Mouse (Mus musculus) myocyte (in vitro differentiated cells): ENCODE results near the gene Wdfy4. TPM values are rescaled to one million over a fixed set of nuclear protein-coding genes. Genes with fewer than 3 reads are reported as not detected.

Experiments
- H3K27me3 ChIP-seq: one replicate; pipeline ENCODE4 v1.6.1; 2011; ENCODE audit not compliant: control insufficient read depth, insufficient read depth, insufficient read length
- H3K36me3 ChIP-seq: one replicate; pipeline ENCODE4 v1.6.1; 2011; ENCODE audit not compliant: control insufficient read depth, insufficient read depth
- H3K4me2 ChIP-seq: one replicate; pipeline ENCODE4 v1.6.1; 2011; ENCODE audit warnings: low read depth, control low read depth
- H3K4me3 ChIP-seq: one replicate; pipeline ENCODE4 v1.5.1; 2011; ENCODE audit warnings: mild to moderate bottlenecking, control low read depth, moderate library complexity
- H3K79me2 ChIP-seq: one replicate; pipeline ENCODE4 v1.6.1; 2011; ENCODE audit not compliant: control insufficient read depth, insufficient read depth
- H3ac ChIP-seq: one replicate; pipeline ENCODE4 v1.6.1; 2011; ENCODE audit not compliant: control insufficient read depth, insufficient read length
- CEBPB ChIP-seq: IDR thresholded peaks from 2 replicates; pipeline ENCODE4 v1.6.1; 2011; ENCODE audit warnings: mild to moderate bottlenecking, moderate library complexity; ENCODE audit not compliant: poor library complexity, insufficient read depth, severe bottlenecking
- E2F4 ChIP-seq: IDR thresholded peaks from one replicate; pipeline ENCODE4 v1.6.1; 2011; ENCODE audit warnings: mild to moderate bottlenecking, control low read depth, moderate library complexity; ENCODE audit not compliant: insufficient read depth
- MAX ChIP-seq: IDR thresholded peaks from one replicate; pipeline ENCODE4 v1.6.1; 2011; ENCODE audit warnings: low read depth, mild to moderate bottlenecking, control low read depth
- MYOD1 ChIP-seq, 3 experiments: IDR thresholded peaks; one replicate each; pipeline ENCODE4 v1.6.1; 2011; ENCODE audit warnings: control low read depth in 2 of 3, low read depth in 2 of 3, mild to moderate bottlenecking in 2 of 3, moderate library complexity in 1 of 3; ENCODE audit not compliant: insufficient read length in 2 of 3, control insufficient read depth in 1 of 3
- MYOG ChIP-seq, 3 experiments: IDR thresholded peaks; one replicate each; pipeline ENCODE4 v1.6.1; 2011; ENCODE audit warnings: control low read depth in 2 of 3, low read depth in 2 of 3, mild to moderate bottlenecking in 2 of 3; ENCODE audit not compliant: insufficient read length in 2 of 3, control insufficient read depth in 1 of 3, insufficient read depth in 1 of 3
- POLR2A ChIP-seq: IDR thresholded peaks from one replicate; pipeline ENCODE4 v1.6.1; 2011; ENCODE audit warnings: low read depth, mild to moderate bottlenecking, control low read depth, moderate library complexity; ENCODE audit not compliant: insufficient read length
- POLR2AphosphoS2 ChIP-seq: IDR thresholded peaks from one replicate; pipeline ENCODE4 v1.6.1; 2011; ENCODE audit warnings: low read depth, control low read depth; ENCODE audit not compliant: insufficient read length
- REST ChIP-seq: IDR thresholded peaks from one replicate; pipeline ENCODE4 v1.6.1; 2011; ENCODE audit warnings: mild to moderate bottlenecking, control low read depth, moderate library complexity; ENCODE audit not compliant: insufficient read depth, insufficient read length
- SRF ChIP-seq: IDR thresholded peaks from one replicate; pipeline ENCODE4 v1.6.1; 2011; ENCODE audit warnings: low read depth; ENCODE audit not compliant: control insufficient read depth, insufficient read length
- TCF12 ChIP-seq: IDR thresholded peaks from one replicate; pipeline ENCODE4 v1.6.1; 2011; ENCODE audit warnings: mild to moderate bottlenecking, control low read depth; ENCODE audit not compliant: poor library complexity, insufficient read depth, severe bottlenecking
- TCF3 ChIP-seq: IDR thresholded peaks from one replicate; pipeline ENCODE4 v1.6.1; 2011; ENCODE audit warnings: low read depth, control low read depth; ENCODE audit not compliant: insufficient read length
- USF1 ChIP-seq: IDR thresholded peaks from one replicate; pipeline ENCODE4 v1.6.1; 2011; ENCODE audit warnings: low read depth, mild to moderate bottlenecking, control low read depth, moderate library complexity
- polyA plus RNA-seq: library from polyadenylated mRNA; unstranded; fragments of >200 nt; fragmentation: generic; extraction: Trizol; gene quantifications from one replicate; pipeline ENCODE4 v1.2.1, GENCODE M21; 2012; ENCODE audit warnings: missing spikeins

Wdfy4 gene
- polyA plus RNA-seq, 1 experiment = 0.04 TPM

GRCm38 (mm10) chr14:33096462-33096861 is 88.8 kb downstream of the Wdfy4 start:
- Histone ChIP-seq H3K4me3 (no peak overlapping the region), H3K36me3 (no peaks in the 10 kb centered on the region), H3ac (no peak overlapping the region), H3K79me2 (no peaks in the 10 kb centered on the region), H3K27me3 (peaks cover 42% of the 10 kb centered on the region), H3K4me2 (no peak overlapping the region)
- TF ChIP-seq E2F4 (no peak), REST (no peak), MYOG (IDR thresholded peaks at IDR 0.05; ENCODE audit: control insufficient read depth in 1 of 3, insufficient read depth in 1 of 3, insufficient read length in 2 of 3, low read depth in 2 of 3) (no peak), TCF12 (no peak), SRF (no peak), TCF3 (no peak), USF1 (no peak), CEBPB (no peak), POLR2AphosphoS2 (no peak), MYOD1 (IDR thresholded peaks at IDR 0.05; ENCODE audit: control insufficient read depth in 1 of 3, insufficient read length in 2 of 3, low read depth in 2 of 3) (no peak), POLR2A (no peak)

- TF ChIP-seq MYOD1 (IDR thresholded peaks at IDR 0.05; ENCODE audit: control insufficient read depth in 1 of 3, insufficient read length in 2 of 3, low read depth in 2 of 3) (no peak), E2F4 (no peak), MYOG (IDR thresholded peaks at IDR 0.05; ENCODE audit: control insufficient read depth in 1 of 3, insufficient read depth in 1 of 3, insufficient read length in 2 of 3, low read depth in 2 of 3) (no peak), USF1 (no peak), MAX (no peak), POLR2A (no peak), REST (no peak), TCF3 (no peak), POLR2AphosphoS2 (no peak), CEBPB (no peak), TCF12 (no peak), SRF (no peak)
- Histone ChIP-seq H3K36me3 (no peaks in the 10 kb centered on the region), H3K4me3 (no peak overlapping the region), H3K4me2 (no peak overlapping the region), H3ac (no peak overlapping the region), H3K27me3 (peaks cover 57% of the 10 kb centered on the region), H3K79me2 (no peaks in the 10 kb centered on the region)
Measured at GRCm38 (mm10) chr14:33083326-33083725, 102.0 kb downstream of the Wdfy4 start.

DNA sequence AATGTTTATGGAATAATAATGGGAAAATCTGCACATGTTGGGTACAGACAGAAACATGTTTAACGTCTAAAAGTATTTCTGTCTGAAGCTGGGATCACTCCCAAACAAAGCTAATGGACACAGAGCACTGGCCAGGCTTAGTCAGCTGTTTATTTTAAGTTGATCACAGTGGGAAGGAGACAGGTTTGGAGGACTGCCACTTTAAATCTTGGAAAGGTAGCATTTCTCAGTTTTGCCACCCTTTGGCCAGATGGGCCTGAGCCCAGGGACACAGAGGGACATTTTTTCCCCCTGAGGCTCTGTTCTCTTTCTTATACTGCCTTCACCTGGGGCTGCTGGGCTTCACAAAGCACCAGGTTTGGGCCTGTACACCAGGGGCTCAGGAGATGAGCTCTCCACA is 103.0 kb downstream of the Wdfy4 start:
- TF ChIP-seq REST (no peak), MYOD1 (IDR thresholded peaks at IDR 0.05; ENCODE audit: control insufficient read depth in 1 of 3, insufficient read length in 2 of 3, low read depth in 2 of 3) (no peak), POLR2A (no peak), SRF (no peak), MYOG (IDR thresholded peaks at IDR 0.05; ENCODE audit: control insufficient read depth in 1 of 3, insufficient read depth in 1 of 3, insufficient read length in 2 of 3, low read depth in 2 of 3) (no peak), USF1 (no peak), MAX (no peak)
- Histone ChIP-seq H3K36me3 (no peaks in the 10 kb centered on the region), H3K4me2 (no peak overlapping the region), H3ac (no peak overlapping the region), H3K4me3 (no peak overlapping the region), H3K27me3 (peaks cover 53% of the 10 kb centered on the region), H3K79me2 (no peaks in the 10 kb centered on the region)

- peaks cover 51% of the 10 kb centered on the region for H3K27me3 ChIP-seq
- TF ChIP-seq POLR2AphosphoS2 = no peak
- TF ChIP-seq MYOG (IDR thresholded peaks at IDR 0.05; ENCODE audit: control insufficient read depth in 1 of 3, insufficient read depth in 1 of 3, insufficient read length in 2 of 3, low read depth in 2 of 3) = no peak
- no peak for TF ChIP-seq POLR2A
- TF ChIP-seq REST = no peak
- no peak for TF ChIP-seq MAX
- H3K4me3 ChIP-seq = no peak overlapping the region
- no peak overlapping the region for H3K4me2 ChIP-seq
- H3K79me2 ChIP-seq = no peaks in the 10 kb centered on the region
- no peaks in the 10 kb centered on the region for H3K36me3 ChIP-seq
- no peak overlapping the region for H3ac ChIP-seq
Measured at GRCm38 (mm10) chr14:33081370-33081860, 103.9 kb downstream of the Wdfy4 start.

GRCm38 (mm10) chr14:33078596-33078995 is 106.7 kb downstream of the Wdfy4 start:
- H3K36me3 ChIP-seq = no peaks in the 10 kb centered on the region
- H3K4me2 ChIP-seq = no peak overlapping the region
- H3K79me2 ChIP-seq = no peaks in the 10 kb centered on the region
- H3ac ChIP-seq = no peak overlapping the region
- TF ChIP-seq SRF (no peak), POLR2A (no peak), MYOG (IDR thresholded peaks at IDR 0.05; ENCODE audit: control insufficient read depth in 1 of 3, insufficient read depth in 1 of 3, insufficient read length in 2 of 3, low read depth in 2 of 3) (no peak), MYOD1 (IDR thresholded peaks at IDR 0.05; ENCODE audit: control insufficient read depth in 1 of 3, insufficient read length in 2 of 3, low read depth in 2 of 3) (no peak), TCF12 (no peak), REST (no peak), MAX (no peak), POLR2AphosphoS2 (no peak), CEBPB (no peak), TCF3 (no peak), E2F4 (no peak), USF1 (no peak)
- H3K27me3 ChIP-seq = peaks cover 40% of the 10 kb centered on the region
- H3K4me3 ChIP-seq = no peak overlapping the region
